Mouse (Mus musculus) heart, embryonic 11.5 days (tissue): ENCODE data around the gene Ano6. TPM values are rescaled to one million over a fixed set of nuclear protein-coding genes. Genes with fewer than 3 reads are reported as not detected.
A peak's percentile ranks its signal among the peaks of the same experiment; 100 is the strongest.
"Not testable (repeated sequence)": the region's sequence is repeated elsewhere in the genome, so short reads cannot be mapped to it uniquely, and the experiment has no call there.

Source experiments
- ATAC-seq: fragments of 200-750 bp; cut with Nextera tagmentation; replicated peaks from 2 replicates; pipeline ENCODE4 v1.8.0; 2017; ENCODE audit warnings: moderate library complexity; ENCODE audit not compliant: insufficient number of reproducible peaks, low FRiP score, low TSS enrichment
- H3K27ac ChIP-seq: fragments of 300-500 bp; sonication (generic); 2 replicates; pipeline ENCODE4 v1.5.1; 2014; ENCODE audit warnings: mild to moderate bottlenecking, low read depth, low read length
- H3K27me3 ChIP-seq: fragments of 300-500 bp; sonication (generic); 2 replicates; pipeline ENCODE4 v1.6.1; 2014; ENCODE audit warnings: mild to moderate bottlenecking, low read length, mixed read lengths; ENCODE audit not compliant: control insufficient read depth, insufficient read depth
- H3K36me3 ChIP-seq: fragments of 300-500 bp; sonication (generic); 2 replicates; pipeline ENCODE4 v1.6.1; 2014; ENCODE audit warnings: mild to moderate bottlenecking, low read length, moderate library complexity, mixed read lengths; ENCODE audit not compliant: control insufficient read depth, insufficient read depth
- H3K4me1 ChIP-seq: fragments of 300-500 bp; sonication (generic); 2 replicates; pipeline ENCODE4 v1.6.1; 2014; ENCODE audit warnings: low read length; ENCODE audit not compliant: control insufficient read depth, insufficient read depth
- H3K4me2 ChIP-seq: fragments of 300-500 bp; sonication (generic); 2 replicates; pipeline ENCODE4 v1.6.1; 2014; ENCODE audit warnings: mild to moderate bottlenecking, moderate library complexity
- H3K4me3 ChIP-seq: fragments of 300-500 bp; sonication (generic); 2 replicates; pipeline ENCODE4 v1.5.1; 2014; ENCODE audit warnings: low read depth, low read length
- H3K9ac ChIP-seq: fragments of 300-500 bp; sonication (generic); 2 replicates; pipeline ENCODE4 v1.6.1; 2014; ENCODE audit warnings: mild to moderate bottlenecking, low read depth, low read length, moderate library complexity
- H3K9me3 ChIP-seq: fragments of 300-500 bp; sonication (generic); replicated peaks from 2 replicates; pipeline ENCODE4 v1.6.1; 2016; ENCODE audit warnings: low read length; ENCODE audit not compliant: control insufficient read depth
- WGBS: fragments of 180-500 bp; shearing (Covaris S2); extraction: QIAGEN DNeasy Blood & Tissue Kit; methylation state at CpG from one replicate; pipeline ENCODE4 v1.1.7; 2014; ENCODE audit not compliant: insufficient replicate concordance; 5-methylcytosine and 5-hydroxymethylcytosine counted together
- polyA plus RNA-seq: library from polyadenylated mRNA; unstranded; fragments of >200 nt; fragmentation: Nextera tagmentation; extraction: Ambion mirVana; gene quantifications from 2 replicates; pipeline ENCODE4 v1.2.1, GENCODE M21; 2014

The Ano6 gene
- polyA plus RNA-seq, 1 experiment from 2014 or later: 40.9 TPM

DNA sequence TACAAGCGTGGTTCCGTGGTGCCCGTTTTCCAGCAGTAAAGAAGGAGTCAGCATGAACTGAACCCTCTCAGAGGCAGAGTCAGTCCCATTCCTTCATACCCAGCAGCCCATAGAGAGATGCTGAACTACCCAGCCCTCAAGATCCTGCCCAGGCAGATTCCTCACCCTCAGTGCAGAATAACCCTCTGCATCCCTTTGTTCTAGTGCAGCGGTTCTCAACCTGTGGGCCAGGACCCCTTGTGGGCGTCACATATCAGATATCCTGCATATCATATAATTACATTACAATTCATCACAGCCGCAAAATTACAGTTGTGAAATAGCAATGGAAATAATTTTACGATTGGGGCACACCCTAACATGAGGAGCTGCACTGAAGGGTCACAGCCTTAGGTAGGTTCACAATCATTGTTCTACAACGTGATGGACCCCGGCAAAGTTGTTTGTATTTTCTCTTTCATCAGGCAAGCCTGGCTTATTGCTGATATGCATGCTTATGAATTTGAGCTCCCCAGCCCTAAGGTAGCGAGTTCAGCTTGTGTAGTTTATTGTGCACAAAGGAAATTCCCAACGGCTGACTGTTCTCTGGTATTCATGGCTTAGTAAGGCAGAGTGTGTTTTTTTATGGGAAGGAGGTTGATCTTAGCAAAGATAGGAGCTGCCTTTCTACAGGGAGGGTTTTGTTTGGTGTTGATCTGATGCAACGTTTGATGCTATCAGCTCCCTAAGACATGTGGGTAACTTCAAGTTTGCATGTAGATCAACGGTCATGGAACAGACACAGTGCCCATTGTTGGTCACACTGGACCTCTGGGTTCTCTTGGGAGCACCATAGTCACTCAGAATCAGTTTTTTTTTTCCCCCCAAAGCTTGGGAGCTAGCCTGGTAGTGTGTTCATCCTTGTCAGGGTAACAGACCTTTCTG, 33.0 kb downstream of the Ano6 start:
- 77% methylated on average over 13 of the region's 13 CpGs for WGBS
- Histone ChIP-seq H3K4me3 (no peak overlapping the region), H3K9me3 (no peaks in the 10 kb centered on the region), H3K27me3 (no peaks in the 10 kb centered on the region), H3K36me3 (no peaks in the 10 kb centered on the region), H3K9ac (no peak overlapping the region), H3K27ac (no peak overlapping the region), H3K4me2 (no peak overlapping the region), H3K4me1 (peaks cover 12% of the 10 kb centered on the region)
- ATAC-seq: no peak

DNA sequence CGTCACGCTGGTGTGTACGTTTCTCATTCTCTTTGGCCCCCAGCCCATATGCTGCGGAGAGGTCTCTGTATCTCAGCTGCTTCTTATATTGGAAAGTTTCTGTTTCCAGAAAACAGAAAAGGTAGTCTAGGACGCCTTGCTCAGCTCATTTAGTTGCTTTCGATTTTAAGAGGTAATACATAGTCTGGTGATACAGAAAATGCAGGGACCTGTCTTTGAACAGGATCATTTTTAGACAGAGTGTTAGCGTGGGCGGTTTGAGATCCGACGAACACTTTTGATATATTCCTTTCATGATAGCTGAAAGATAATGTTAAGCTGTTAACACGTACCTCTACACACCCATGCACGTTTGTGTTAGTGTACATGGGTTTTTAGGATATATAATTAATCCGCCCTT, 35.9 kb downstream of the Ano6 start:
- no peaks in the 10 kb centered on the region for H3K9me3 ChIP-seq
- H3K27me3 ChIP-seq: no peaks in the 10 kb centered on the region
- no peak overlapping the region for H3K4me2 ChIP-seq
- H3K27ac ChIP-seq: no peak overlapping the region
- H3K4me1 ChIP-seq: peaks cover 30% of the 10 kb centered on the region
- H3K36me3 ChIP-seq: no peaks in the 10 kb centered on the region
- no peak overlapping the region for H3K4me3 ChIP-seq
- ATAC-seq: no peak
- no peak overlapping the region for H3K9ac ChIP-seq
- WGBS: 77% methylated on average over 13 of the region's 13 CpGs

DNA sequence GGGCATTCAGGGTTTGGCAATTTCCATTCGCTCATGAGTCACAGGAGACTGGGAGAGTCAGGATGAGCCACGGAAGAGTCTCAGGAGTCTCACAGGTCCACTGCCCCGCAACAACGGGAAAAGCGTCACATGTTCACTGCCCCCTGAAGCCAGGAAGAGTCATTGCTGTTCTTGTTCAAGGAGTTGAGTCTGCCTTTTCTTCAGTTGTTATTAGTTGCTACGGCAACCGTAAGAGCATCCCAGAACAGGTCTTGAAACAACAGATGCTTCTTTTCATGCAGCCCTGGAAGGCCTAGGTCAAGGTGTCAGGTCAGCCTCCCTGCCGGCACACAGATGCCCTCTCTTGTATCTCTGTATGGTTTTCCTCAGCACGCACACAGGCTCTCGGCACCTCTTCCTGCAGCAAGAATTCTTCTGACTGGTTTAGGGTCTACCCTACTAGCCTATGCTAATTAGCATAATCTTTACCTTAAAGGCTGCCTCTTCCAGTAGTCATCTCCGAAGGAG, 36.9 kb downstream of the Ano6 start:
- Histone ChIP-seq H3K4me2 (no peak overlapping the region), H3K9ac (no peak overlapping the region), H3K27ac (no peak overlapping the region), H3K4me3 (no peak overlapping the region), H3K9me3 (no peaks in the 10 kb centered on the region), H3K27me3 (no peaks in the 10 kb centered on the region), H3K4me1 (peaks cover 30% of the 10 kb centered on the region), H3K36me3 (no peaks in the 10 kb centered on the region)
- ATAC-seq: no peak
- WGBS: 45% methylated on average over 11 of the region's 11 CpGs

DNA sequence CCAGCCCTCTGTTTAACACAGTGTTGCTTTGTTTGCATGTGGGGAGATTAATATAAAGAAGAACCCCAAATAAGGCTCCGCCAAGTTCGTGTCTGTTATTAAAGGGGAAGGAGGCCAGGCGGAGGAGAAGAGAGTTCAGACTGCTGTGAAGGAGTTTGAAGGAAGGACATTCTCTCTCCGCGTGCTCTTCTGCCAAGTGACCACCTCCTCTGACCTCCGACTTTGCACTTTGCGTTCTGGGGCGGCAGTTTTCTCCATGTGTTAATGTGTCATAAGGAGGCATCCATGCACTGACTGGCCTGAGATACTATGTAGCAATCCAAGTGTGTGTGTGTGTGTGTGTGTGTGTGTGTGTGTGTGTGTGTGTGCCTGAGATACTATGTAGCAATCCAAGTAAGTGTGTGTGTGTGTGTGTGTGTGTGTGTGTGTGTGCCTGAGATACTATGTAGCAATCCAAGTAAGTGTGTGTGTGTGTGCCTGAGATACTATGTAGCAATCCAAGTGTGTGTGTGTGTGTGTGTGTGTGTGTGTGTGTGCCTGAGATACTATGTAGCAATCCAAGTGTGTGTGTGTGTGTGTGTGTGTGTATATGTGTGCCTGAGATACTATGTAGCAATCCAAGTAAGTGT, 37.5 kb downstream of the Ano6 start:
- WGBS: 53% methylated on average over 8 of the region's 8 CpGs
- not testable (repeated sequence) for H3K4me2 ChIP-seq, H3K27me3 ChIP-seq, H3K27ac ChIP-seq, H3K9ac ChIP-seq, H3K4me3 ChIP-seq, H3K9me3 ChIP-seq, ATAC-seq, H3K36me3 ChIP-seq
- H3K4me1 ChIP-seq: peaks cover 30% of the 10 kb centered on the region

DNA sequence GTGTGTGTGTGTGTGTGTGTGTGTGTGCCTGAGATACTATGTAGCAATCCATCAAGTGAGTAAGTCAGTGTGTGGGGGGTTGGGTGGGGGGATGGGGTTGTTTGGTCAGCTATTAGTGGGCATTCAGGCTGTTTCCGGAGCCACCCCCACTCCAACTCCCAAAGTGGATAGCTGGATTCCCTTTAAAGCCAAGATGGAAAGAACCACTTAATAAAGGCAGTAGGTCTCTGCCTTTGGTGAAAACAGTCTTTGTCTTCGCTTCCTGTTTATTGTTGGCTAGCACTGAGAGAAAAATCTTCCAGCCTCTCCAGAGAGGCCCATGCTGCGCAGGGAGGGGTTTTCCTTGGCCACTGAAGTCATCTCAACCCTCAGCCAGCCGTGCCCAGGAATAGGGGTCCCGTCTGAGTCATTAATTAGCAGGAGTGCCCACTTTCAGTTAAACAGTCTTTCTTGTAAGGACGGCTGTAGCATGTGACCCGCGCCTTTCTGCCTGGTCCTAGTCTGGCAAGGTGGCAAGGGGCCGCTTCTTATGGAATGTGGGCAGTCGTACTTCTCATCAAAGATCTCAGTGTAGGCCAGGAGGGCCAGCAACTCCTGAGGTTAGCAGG, 38.1 kb downstream of the Ano6 start:
- H3K4me3 ChIP-seq: no peak overlapping the region
- no peaks in the 10 kb centered on the region for H3K27me3 ChIP-seq
- no peak overlapping the region for H3K9ac ChIP-seq
- no peaks in the 10 kb centered on the region for H3K36me3 ChIP-seq
- ATAC-seq: 0 out of 2 replicates have a peak, but pooled peaks have one; percentile 29
- H3K27ac ChIP-seq: no peak overlapping the region
- H3K4me1 ChIP-seq: peaks cover 30% of the 10 kb centered on the region
- no peak overlapping the region for H3K4me2 ChIP-seq
- H3K9me3 ChIP-seq: no peaks in the 10 kb centered on the region
- WGBS: 54% methylated on average over 10 of the region's 10 CpGs

DNA sequence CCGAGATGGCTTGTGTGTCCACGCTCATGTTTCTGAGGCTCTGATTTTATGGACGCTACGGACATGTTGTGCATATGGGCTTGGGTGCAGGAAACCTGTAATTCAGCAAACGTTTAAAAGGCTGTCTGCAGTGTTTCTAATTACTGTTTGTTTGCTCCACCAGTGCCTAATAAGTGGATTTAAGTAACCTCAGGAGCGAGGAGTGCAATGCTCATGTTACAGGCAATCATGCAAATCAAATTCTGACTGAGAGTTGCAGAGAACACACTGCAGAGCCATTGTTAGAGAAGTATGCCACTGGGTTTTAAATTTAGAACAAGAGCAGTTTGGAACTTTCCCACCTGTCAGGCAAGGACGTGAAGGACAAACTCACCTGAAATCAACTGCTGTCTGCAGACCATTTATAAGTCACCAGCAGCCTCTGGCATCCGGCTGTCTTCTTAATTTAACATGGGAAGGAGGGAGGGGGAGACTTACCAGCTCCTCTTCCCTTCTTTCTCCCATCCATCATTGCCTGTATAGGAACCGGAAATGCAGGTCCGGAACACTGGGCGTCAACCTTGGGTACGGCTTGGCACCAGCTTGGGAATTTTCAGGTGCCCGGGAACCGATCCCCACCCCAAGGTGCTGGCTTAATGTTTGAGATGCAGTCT, 39.0 kb downstream of the Ano6 start:
- Histone ChIP-seq H3K9me3 (no peaks in the 10 kb centered on the region), H3K27me3 (no peaks in the 10 kb centered on the region), H3K4me1 (peaks cover 30% of the 10 kb centered on the region), H3K27ac (no peak overlapping the region), H3K9ac (no peak overlapping the region), H3K36me3 (no peaks in the 10 kb centered on the region), H3K4me2 (no peak overlapping the region), H3K4me3 (no peak overlapping the region)
- ATAC-seq: no peak
- 68% methylated on average over 14 of the region's 14 CpGs for WGBS

DNA sequence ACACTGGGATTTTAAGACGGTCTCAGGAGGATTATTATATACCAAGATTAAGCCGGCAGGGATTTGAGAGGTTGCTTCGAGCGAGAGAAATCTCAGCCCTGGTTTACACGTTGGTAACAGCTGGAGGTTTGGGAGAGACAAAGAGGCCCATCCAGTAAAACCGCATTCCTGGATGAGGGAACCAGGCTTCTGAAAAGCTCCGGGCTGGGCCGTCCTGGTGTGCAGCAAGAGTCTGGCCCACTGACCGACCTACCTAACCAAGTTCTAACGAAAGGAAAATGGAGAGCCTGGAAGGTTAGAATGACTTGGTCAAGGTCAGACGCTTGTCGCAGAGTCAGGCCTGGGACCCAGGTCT, 39.5 kb downstream of the Ano6 start:
- Histone ChIP-seq H3K4me1 (peaks cover 30% of the 10 kb centered on the region), H3K9ac (no peak overlapping the region), H3K27ac (no peak overlapping the region), H3K27me3 (no peaks in the 10 kb centered on the region), H3K4me2 (no peak overlapping the region), H3K36me3 (no peaks in the 10 kb centered on the region), H3K4me3 (no peak overlapping the region), H3K9me3 (no peaks in the 10 kb centered on the region)
- ATAC-seq: no peak
- WGBS: 76% methylated on average over 12 of the region's 12 CpGs

DNA sequence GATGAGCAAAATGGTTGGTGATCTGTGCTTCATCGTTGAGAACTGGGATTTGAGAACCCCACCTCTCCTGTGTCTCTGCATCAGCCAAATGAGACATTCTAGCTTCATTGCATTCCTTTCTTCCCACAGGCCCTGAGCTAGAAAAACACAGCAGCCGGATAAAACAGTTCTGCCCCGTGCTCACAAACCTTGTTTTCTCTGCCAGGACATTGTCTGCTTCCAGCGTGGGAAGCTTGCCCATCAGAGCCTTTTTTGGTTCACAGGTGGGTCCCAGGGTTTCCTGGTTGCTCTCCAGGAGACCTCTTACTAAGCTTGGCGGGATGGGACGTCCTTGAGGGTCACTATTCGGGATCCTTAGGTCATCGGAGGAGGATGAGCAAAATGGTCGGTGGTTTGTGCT, 42.6 kb downstream of the Ano6 start:
- Histone ChIP-seq H3K4me3 (no peak overlapping the region), H3K9ac (no peak overlapping the region), H3K36me3 (no peaks in the 10 kb centered on the region), H3K27me3 (no peaks in the 10 kb centered on the region), H3K4me2 (no peak overlapping the region), H3K4me1 (peaks cover 50% of the 10 kb centered on the region), H3K9me3 (no peaks in the 10 kb centered on the region), H3K27ac (no peak overlapping the region)
- ATAC-seq: no peak
- WGBS: 77% methylated on average over 9 of the region's 9 CpGs
